Mouse (Mus musculus) neural tube, embryonic 15.5 days (tissue): ENCODE results near the gene Ccdc61. TPM values are rescaled to one million over a fixed set of nuclear protein-coding genes. Genes with fewer than 3 reads are reported as not detected.
"Not testable (repeated sequence)": the region's sequence is repeated elsewhere in the genome, so short reads cannot be mapped to it uniquely, and the experiment has no call there.

Source experiments
- ATAC-seq: fragments of 200-750 bp; cut with Nextera tagmentation; 2 replicates; pipeline ENCODE4 v1.8.0; 2017; ENCODE audit warnings: mild to moderate bottlenecking, moderate TSS enrichment, moderate library complexity; ENCODE audit not compliant: low FRiP score
- H3K27ac ChIP-seq: fragments of 300-500 bp; sonication (generic); replicated peaks from 2 replicates; pipeline ENCODE4 v1.5.1; 2015; ENCODE audit warnings: mild to moderate bottlenecking, inconsistent platforms
- H3K27me3 ChIP-seq: fragments of 300-500 bp; sonication (generic); replicated peaks from 2 replicates; pipeline ENCODE4 v1.6.1; 2015; ENCODE audit warnings: inconsistent platforms
- H3K36me3 ChIP-seq: fragments of 300-500 bp; sonication (generic); 2 replicates; pipeline ENCODE4 v1.6.1; 2015; ENCODE audit warnings: inconsistent platforms
- H3K4me1 ChIP-seq: fragments of 300-500 bp; sonication (generic); 2 replicates; pipeline ENCODE4 v1.6.1; 2015; ENCODE audit warnings: inconsistent platforms
- H3K4me2 ChIP-seq: fragments of 300-500 bp; sonication (generic); 2 replicates; pipeline ENCODE4 v1.6.1; 2015; ENCODE audit warnings: inconsistent platforms, mild to moderate bottlenecking, moderate library complexity
- H3K4me3 ChIP-seq: fragments of 300-500 bp; sonication (generic); replicated peaks from 2 replicates; pipeline ENCODE4 v1.5.1; 2015; ENCODE audit warnings: mild to moderate bottlenecking, inconsistent platforms
- H3K9ac ChIP-seq: fragments of 300-500 bp; sonication (generic); replicated peaks from 2 replicates; pipeline ENCODE4 v1.6.1; 2015; ENCODE audit warnings: mild to moderate bottlenecking, inconsistent platforms
- H3K9me3 ChIP-seq: fragments of 300-500 bp; sonication (generic); replicated peaks from 2 replicates; pipeline ENCODE4 v1.6.1; 2016; ENCODE audit warnings: inconsistent platforms
- WGBS: fragments of 180-500 bp; shearing (Covaris S2); methylation state at CpG from one replicate; pipeline ENCODE4 v1.1.7; 2015; ENCODE audit warnings: mixed read lengths; 5-methylcytosine and 5-hydroxymethylcytosine counted together
- polyA plus RNA-seq: library from polyadenylated mRNA; unstranded; fragments of >200 nt; fragmentation: Nextera tagmentation; extraction: Ambion mirVana; gene quantifications from 2 replicates; pipeline ENCODE4 v1.2.1, GENCODE M21; 2015

The Ccdc61 gene
- polyA plus RNA-seq, 1 experiment from 2014 or later = 31.9 TPM

DNA sequence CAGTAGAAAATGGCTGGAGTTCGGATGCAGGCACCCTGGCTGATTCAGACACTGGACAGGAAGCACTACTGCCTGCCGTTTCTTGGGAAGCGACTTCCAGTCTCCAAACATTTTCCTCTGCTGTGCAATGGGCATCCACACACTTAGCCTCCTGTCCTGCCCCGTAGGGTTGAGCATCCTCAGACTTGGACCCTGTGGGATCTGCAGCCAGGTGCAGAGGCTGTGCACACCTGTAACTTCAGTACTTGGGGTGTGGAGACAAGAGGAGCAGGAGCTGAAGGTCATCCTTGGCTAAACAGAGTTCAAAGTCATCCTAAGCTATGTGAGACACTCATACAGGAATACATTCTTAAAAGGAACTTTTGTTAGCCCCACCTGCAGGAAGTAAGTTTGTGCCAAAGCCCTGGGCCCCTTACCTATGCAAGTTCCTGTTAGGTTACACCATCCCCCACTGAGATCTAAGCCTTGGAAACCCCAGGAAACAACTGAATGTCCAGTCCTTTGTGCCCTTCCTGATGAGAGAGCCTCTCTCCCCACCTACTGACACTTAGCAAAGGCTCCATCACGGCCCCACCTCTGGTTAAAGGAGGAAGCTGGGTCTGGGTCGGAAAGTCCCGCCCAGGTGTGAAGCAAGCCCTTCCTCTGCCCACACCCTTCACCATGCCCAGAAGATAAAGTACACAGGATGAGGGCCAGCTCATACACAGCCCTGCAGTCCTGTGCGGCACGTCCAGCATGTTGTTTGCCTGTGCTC is 26.0 kb downstream of the Ccdc61 start:
- whole genome bisulfite sequencing = 63% methylated on average over 9 of the region's 9 CpGs
- H3K4me3 ChIP-seq = no peak overlapping the region
- no peaks in the 10 kb centered on the region for H3K9me3 ChIP-seq
- no peaks in the 10 kb centered on the region for H3K36me3 ChIP-seq
- no peaks in the 10 kb centered on the region for H3K4me1 ChIP-seq
- peak overlapping the region; percentile 37; the same call in 1 of the 2 replicates for H3K27ac ChIP-seq
- H3K4me2 ChIP-seq = no peak overlapping the region
- no peak for ATAC-seq
- H3K9ac ChIP-seq = no peak overlapping the region
- H3K27me3 ChIP-seq = no peaks in the 10 kb centered on the region

DNA sequence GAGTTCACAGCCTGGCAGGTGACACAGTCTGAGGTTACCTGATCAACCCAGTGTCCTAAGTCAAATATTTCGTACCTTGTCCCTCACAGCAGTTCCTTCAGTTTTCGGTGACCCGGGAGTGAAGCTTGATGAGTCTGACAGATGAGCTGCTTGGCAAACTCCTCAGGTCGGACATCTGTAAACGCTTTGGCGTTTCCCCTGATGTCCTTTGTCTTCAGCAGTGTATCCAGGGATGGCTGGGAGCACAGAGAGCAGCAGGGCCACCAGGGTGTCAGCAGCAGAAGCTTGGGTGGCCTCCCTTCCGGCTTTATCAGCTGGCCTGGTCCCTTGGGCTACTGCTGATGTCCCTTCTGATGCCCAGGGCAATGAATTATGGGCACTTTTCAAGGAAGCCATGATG is 31.5 kb downstream of the Ccdc61 start:
- 88% methylated on average over 7 of the region's 7 CpGs for WGBS

DNA sequence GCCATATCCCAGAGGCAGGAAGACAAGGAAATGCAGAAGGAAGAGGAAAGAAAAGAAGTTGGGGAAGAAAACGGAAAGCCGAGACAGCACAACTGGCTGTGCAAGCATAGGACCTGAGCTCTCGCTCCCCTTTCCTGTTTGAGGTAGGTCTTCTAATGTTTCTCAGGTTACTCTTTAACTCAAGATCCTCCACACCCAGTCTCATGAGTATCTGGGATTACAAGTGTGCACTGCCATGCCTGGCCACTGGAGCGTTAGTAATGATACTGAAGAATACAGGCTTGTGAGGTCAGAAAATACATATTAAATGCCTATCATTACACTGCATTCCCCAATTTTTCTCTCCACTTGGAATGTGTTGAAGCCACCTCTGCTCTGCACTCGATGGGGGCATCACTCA is 34.8 kb downstream of the Ccdc61 start:
- WGBS = 89% methylated on average over 5 of the region's 5 CpGs
- H3K27ac ChIP-seq = no peak overlapping the region
- H3K9ac ChIP-seq = no peak overlapping the region
- no peak for ATAC-seq
- H3K4me2 ChIP-seq = no peak overlapping the region
- peaks cover 6% of the 10 kb centered on the region; the same call in 1 of the 2 replicates for H3K4me1 ChIP-seq
- H3K36me3 ChIP-seq = no peaks in the 10 kb centered on the region
- H3K27me3 ChIP-seq = no peaks in the 10 kb centered on the region
- H3K9me3 ChIP-seq = no peaks in the 10 kb centered on the region
- H3K4me3 ChIP-seq = no peak overlapping the region

More for the DNA sequence above, 31.5 kb downstream of the Ccdc61 start:
- Histone ChIP-seq H3K27me3 (no peaks in the 10 kb centered on the region), H3K9ac (no peak overlapping the region), H3K4me3 (no peak overlapping the region), H3K4me2 (no peak overlapping the region), H3K36me3 (no peaks in the 10 kb centered on the region), H3K4me1 (no peaks in the 10 kb centered on the region), H3K9me3 (no peaks in the 10 kb centered on the region), H3K27ac (no peak overlapping the region)
- no peak for ATAC-seq

DNA sequence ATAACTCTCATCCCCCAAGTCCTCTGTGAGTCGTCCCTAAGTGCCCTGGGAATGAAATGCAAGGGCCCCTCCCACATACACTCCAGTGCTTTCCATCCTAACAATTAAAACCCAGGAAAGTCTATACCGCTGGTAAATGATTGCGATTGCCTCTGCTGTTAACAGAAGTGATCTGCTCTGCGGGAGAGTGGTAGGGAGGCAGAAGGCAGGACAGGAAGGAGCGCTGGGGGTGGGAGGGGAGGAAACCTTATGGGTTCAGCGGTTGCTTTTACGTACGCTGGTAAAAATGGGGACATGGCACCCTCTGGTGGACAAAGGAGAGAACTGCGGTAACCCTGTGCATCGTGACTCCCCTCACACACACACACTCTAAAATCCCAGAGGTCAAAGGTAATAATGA is 37.0 kb downstream of the Ccdc61 start:
- peak overlapping the region; percentile 53 for H3K9ac ChIP-seq
- no peak overlapping the region for H3K27ac ChIP-seq
- H3K4me3 ChIP-seq = peak overlapping the region; percentile 49
- WGBS = under 1% methylated on average over 10 of the region's 10 CpGs
- no peaks in the 10 kb centered on the region for H3K9me3 ChIP-seq
- ATAC-seq = peak; percentile 85
- no peaks in the 10 kb centered on the region for H3K36me3 ChIP-seq
- H3K4me1 ChIP-seq = peaks cover 6% of the 10 kb centered on the region; the same call in 1 of the 2 replicates
- H3K27me3 ChIP-seq = no peaks in the 10 kb centered on the region
- peak overlapping the region; percentile 96 for H3K4me2 ChIP-seq

DNA sequence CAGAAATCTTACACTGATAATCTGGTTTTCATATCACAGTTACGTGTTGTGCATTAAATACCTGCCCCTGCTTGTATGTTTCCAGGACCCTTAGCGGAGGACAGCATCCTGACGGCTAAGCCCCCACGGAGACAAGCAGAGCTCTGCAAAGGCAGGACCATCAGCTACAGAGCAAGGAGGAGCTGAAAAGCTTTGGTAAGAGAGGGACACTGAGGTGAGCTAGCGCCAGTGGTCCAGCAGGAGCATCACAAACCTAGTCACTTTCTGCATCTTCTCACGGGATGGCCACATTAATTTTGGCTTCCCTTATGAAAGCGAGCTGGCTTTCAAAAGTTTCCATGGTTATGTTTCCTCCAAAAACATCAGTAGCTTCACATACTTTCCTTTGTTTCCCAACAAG is 37.4 kb downstream of the Ccdc61 start:
- peak overlapping the region; percentile 49 for H3K4me3 ChIP-seq
- H3K9me3 ChIP-seq = no peaks in the 10 kb centered on the region
- peaks cover 6% of the 10 kb centered on the region; the same call in 1 of the 2 replicates for H3K4me1 ChIP-seq
- H3K27me3 ChIP-seq = no peaks in the 10 kb centered on the region
- peak overlapping the region; percentile 96 for H3K4me2 ChIP-seq
- WGBS = 2% methylated on average over 7 of the region's 7 CpGs
- peak overlapping the region; percentile 53 for H3K9ac ChIP-seq
- ATAC-seq = peak; percentile 72
- H3K36me3 ChIP-seq = no peaks in the 10 kb centered on the region
- H3K27ac ChIP-seq = no peak overlapping the region

DNA sequence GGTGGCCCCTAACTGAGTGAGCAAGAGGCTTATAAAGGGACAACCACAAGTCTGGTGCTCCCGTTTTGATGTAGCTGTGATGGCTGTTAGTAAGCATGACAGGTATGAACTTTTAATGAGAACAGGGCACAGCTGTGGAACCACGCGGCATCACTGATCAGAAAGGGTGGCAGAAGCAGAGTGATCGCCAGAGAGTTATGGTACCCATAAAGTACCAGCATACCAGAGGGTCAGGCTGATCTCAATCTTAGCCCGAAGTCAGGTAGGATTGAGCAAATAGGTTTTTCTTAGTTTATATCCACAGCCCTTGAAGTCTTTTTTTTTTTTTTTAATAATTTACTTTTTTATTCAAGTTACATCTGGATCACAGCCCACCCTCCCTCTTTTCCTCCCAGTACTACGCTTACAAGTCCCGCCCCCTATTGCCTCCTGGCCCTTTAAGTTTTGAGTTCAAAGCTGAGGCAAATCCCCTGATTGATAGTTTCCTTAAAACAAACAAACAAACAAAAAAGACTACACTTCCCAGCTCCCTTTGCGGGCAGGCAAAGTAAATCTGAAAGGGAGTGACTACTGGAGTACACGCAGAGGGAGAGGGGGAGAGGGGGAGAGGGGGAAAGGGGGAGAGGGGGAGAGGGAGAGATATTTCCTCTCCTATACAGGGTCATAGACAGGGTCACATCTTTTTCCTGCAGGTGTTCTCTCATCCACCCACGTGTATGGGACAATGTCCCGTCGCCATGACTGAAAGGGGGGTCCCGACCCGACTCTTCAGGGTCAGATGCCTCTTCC is 38.0 kb downstream of the Ccdc61 start:
- WGBS = 30% methylated on average over 14 of the region's 14 CpGs
- peak overlapping the region; percentile 53 for H3K9ac ChIP-seq
- H3K27ac ChIP-seq = no peak overlapping the region
- no peaks in the 10 kb centered on the region for H3K27me3 ChIP-seq
- no peaks in the 10 kb centered on the region for H3K36me3 ChIP-seq
- H3K4me2 ChIP-seq = peak overlapping the region; percentile 96
- H3K4me3 ChIP-seq = peak overlapping the region; percentile 49
- peaks cover 6% of the 10 kb centered on the region; the same call in 1 of the 2 replicates for H3K4me1 ChIP-seq
- no peaks in the 10 kb centered on the region for H3K9me3 ChIP-seq
- peak; percentile 77 for ATAC-seq

DNA sequence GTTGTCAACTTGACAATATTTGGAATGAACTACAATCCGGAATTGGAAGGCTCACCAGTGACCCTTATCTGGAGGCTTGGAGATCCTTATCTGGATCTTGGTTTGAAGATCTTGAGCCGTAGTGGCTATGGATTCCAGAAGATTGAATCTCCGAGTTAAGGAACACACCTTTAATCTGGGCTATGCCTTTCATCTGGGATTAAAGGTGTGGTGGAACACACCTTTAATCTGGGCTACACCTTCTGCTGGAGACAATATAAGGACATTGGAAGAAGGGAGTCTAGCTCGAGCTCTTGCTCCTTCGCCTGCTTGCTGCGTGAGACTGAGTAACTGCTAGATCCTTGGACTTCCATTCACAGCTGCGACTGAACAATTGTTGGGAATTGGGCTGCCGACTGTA is 39.2 kb downstream of the Ccdc61 start, which contains the start of gene Pglyrp1:
Pglyrp1 (plus strand) TSS at position 301 of the 400 bp plus-strand sequence.
- not testable (repeated sequence) for H3K27ac ChIP-seq, H3K36me3 ChIP-seq, H3K27me3 ChIP-seq, H3K4me3 ChIP-seq, ATAC-seq, H3K9me3 ChIP-seq, H3K9ac ChIP-seq, H3K4me2 ChIP-seq, H3K4me1 ChIP-seq
- 88% methylated on average over 1 of the region's 8 CpGs for WGBS

DNA sequence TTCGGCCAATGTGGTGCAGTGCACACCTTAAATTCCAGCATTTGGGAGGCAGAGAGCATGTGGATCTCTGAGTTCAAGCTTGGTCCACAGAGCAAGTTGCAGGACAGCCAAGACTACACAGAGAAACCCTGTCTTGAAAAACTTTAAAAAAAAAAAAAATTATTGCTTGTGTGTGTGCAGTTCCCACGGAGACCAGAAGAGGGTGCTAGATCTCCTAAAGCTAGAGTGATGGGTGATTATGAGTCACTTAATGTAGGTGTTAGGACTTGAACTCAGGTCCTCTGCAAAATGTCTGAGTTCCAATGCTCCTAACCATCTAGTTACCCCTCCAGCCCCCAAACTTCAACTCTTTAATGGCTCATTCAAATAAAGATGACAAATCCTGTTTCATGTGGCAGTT is 41.7 kb downstream of the Ccdc61 start:
- Histone ChIP-seq H3K4me1 (peaks cover 6% of the 10 kb centered on the region; the same call in 1 of the 2 replicates), H3K27ac (no peak overlapping the region), H3K4me2 (no peak overlapping the region), H3K36me3 (no peaks in the 10 kb centered on the region), H3K4me3 (no peak overlapping the region), H3K9me3 (no peaks in the 10 kb centered on the region), H3K9ac (no peak overlapping the region), H3K27me3 (no peaks in the 10 kb centered on the region)
- 91% methylated on average over 2 of the region's 2 CpGs for WGBS
- ATAC-seq = no peak

DNA sequence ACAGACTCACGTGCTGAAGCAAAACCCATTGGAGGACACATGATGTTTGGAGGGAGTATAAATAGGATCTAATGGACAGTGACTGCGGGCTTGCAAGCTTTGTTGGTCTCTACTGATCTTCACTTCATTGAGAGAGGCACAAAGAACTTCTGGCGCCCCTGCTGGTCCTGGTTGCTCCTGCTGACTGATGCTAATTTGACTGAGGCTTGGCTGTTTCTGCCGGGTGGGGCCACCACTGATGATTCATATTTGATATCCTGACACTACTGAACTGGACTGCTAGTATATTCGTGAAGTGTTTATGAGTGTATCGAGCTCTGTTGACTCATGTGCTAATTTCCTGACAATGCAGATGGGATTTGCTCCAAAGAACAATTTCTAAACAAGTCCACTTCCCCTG is 47.4 kb downstream of the Ccdc61 start:
- Histone ChIP-seq H3K9ac (no peak overlapping the region), H3K4me3 (no peak overlapping the region), H3K36me3 (no peaks in the 10 kb centered on the region), H3K4me1 (no peaks in the 10 kb centered on the region), H3K4me2 (no peak overlapping the region), H3K9me3 (no peaks in the 10 kb centered on the region), H3K27me3 (no peaks in the 10 kb centered on the region), H3K27ac (no peak overlapping the region)
- 93% methylated on average over 6 of the region's 6 CpGs for WGBS
- no peak for ATAC-seq

DNA sequence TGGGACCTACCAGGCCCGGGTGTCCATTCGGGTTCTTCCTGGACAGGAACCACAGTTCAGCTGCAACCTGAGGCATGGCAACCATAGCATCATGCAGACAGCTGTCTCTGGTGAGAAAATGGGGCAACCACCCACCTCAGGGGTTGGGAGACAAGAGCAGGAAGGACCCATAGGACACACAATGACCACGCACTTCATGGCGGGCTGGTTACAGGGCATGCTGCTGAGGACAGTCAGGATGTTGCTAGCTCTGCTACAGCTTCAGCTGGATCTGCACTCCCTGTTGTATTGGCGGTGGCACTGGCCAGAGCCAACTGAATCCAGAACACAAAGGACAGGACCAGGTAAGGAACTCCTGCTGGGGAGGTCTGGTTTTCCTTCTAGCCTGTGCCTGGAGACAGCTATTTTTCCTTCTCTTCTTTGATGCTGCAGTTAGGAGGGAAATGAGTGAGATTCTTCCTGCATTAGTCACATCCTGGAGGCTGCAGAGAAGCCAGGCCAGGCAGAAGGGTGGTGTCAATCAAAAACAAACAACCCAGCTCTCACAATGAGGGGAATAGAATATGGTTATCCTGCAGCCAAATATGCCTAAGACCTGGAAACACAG is 51.8 kb downstream of the Ccdc61 start:
- no peaks in the 10 kb centered on the region for H3K4me1 ChIP-seq
- H3K9me3 ChIP-seq = no peaks in the 10 kb centered on the region
- H3K27me3 ChIP-seq = no peaks in the 10 kb centered on the region
- no peak overlapping the region for H3K4me2 ChIP-seq
- 82% methylated on average over 5 of the region's 5 CpGs for WGBS
- H3K9ac ChIP-seq = no peak overlapping the region
- ATAC-seq = no peak
- H3K36me3 ChIP-seq = no peaks in the 10 kb centered on the region
- no peak overlapping the region for H3K4me3 ChIP-seq
- H3K27ac ChIP-seq = 0 out of 2 replicates have a peak overlapping the region, but pooled peaks have one; percentile 28

DNA sequence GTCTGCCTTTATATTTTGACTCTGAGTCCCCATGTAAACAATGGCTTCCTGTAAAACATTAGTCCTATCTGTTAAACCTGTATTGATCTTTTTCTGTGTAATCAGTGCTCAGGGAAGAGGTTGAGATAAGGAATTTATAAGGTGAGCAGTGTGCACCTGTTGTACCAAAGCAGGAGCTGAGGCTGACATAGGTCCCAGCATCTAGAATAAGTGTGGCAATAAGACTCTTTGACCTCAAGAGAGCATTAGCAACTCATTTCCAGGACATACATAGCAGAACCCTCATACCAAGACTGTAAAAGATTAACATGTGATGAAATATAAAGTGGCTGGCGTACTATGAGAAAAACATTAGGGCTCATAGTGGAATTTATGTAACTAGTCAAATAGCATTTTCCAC is 61.8 kb downstream of the Ccdc61 start:
- no peaks in the 10 kb centered on the region for H3K27me3 ChIP-seq
- no peak overlapping the region for H3K4me2 ChIP-seq
- H3K4me3 ChIP-seq = no peak overlapping the region
- no peak overlapping the region for H3K9ac ChIP-seq
- H3K27ac ChIP-seq = no peak overlapping the region
- no peaks in the 10 kb centered on the region for H3K9me3 ChIP-seq
- no peak for ATAC-seq
- H3K4me1 ChIP-seq = no peaks in the 10 kb centered on the region
- 90% methylated on average over 1 of the region's 1 CpGs for WGBS
- H3K36me3 ChIP-seq = no peaks in the 10 kb centered on the region
